Mouse (Mus musculus): ENCODE results near the gene Luc7l. TPM values are rescaled to one million over a fixed set of nuclear protein-coding genes. Genes with fewer than 3 reads are reported as not detected.

Gene Luc7l
- polyA plus RNA-seq, 1 experiment from 2014 or later: 153 TPM

DNA sequence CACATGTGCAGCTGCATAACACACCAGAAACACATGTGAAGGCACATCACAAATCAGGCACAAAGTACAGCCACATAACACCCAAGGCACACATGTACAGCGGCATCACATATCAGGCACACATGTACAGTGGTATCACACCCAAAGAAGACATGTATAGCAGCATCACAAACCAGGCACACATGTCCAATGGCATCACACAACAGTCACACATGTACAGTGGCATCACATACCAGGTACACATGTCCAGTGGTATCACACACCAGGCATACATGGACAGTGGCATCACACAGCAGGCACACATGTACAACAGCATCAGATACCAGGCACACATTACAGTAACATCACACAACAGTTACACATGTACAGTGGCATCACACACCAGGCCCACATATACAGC lies 65.7 kb downstream of the Luc7l start:
- Histone ChIP-seq H3K27ac (no peak overlapping the region), H3K9me3 (no peaks in the 10 kb centered on the region), H3K4me1 (no peaks in the 10 kb centered on the region), H3K9ac (no peak overlapping the region), H3K4me3 (no peak overlapping the region), H3K4me2 (replicated peaks) (no peak overlapping the region), H3K27me3 (peaks cover 4% of the 10 kb centered on the region), H3K36me3 (no peaks in the 10 kb centered on the region)
- 100% methylated on average over 1 of the region's 1 CpGs for WGBS
- no peak for ATAC-seq (ENCODE audit: insufficient number of reproducible peaks, insufficient read depth, low FRiP score, low TSS enrichment)

Other genes with a start within 250 kb of the Luc7l start
- gene Rab11fip3, start 183.3 kb upstream of the Luc7l start, polyA plus RNA-seq (2016; fragmentation: Nextera tagmentation; extraction: Ambion mirVana): 30.4 and 33.1 TPM in 2 replicates
- 38.5 and 39.0 TPM in 2 replicates for gene Decr2, start 162.6 kb upstream of the Luc7l start, polyA plus RNA-seq (2016; fragmentation: Nextera tagmentation; extraction: Ambion mirVana)
- gene Nme4, start 157.3 kb upstream of the Luc7l start, polyA plus RNA-seq (2016; fragmentation: Nextera tagmentation; extraction: Ambion mirVana): 122 and 128 TPM in 2 replicates
- 0.99 and 1.3 TPM in 2 replicates for gene Tmem8, start 139.6 kb upstream of the Luc7l start, polyA plus RNA-seq (2016; fragmentation: Nextera tagmentation; extraction: Ambion mirVana)
- 204 and 216 TPM in 2 replicates for gene Mrpl28, start 129.4 kb upstream of the Luc7l start, polyA plus RNA-seq (2016; fragmentation: Nextera tagmentation; extraction: Ambion mirVana)
- 15.3 and 27.8 TPM in 2 replicates for gene Axin1, start 114.2 kb upstream of the Luc7l start, polyA plus RNA-seq (2016; fragmentation: Nextera tagmentation; extraction: Ambion mirVana)
- 0.34 and 0.61 TPM in 2 replicates for gene Pdia2, start 53.8 kb upstream of the Luc7l start, polyA plus RNA-seq (2016; fragmentation: Nextera tagmentation; extraction: Ambion mirVana)
- 4.9 and 7.1 TPM in 2 replicates for gene Rgs11, start 49.9 kb upstream of the Luc7l start, polyA plus RNA-seq (2016; fragmentation: Nextera tagmentation; extraction: Ambion mirVana)
- 20.7 and 22.9 TPM in 2 replicates for gene Arhgdig, start 45.1 kb upstream of the Luc7l start, polyA plus RNA-seq (2016; fragmentation: Nextera tagmentation; extraction: Ambion mirVana)
- gene Fam234a, start 8.7 kb upstream of the Luc7l start, polyA plus RNA-seq (2016; fragmentation: Nextera tagmentation; extraction: Ambion mirVana): 37.9 and 40.8 TPM in 2 replicates
- 0.45 and 0.46 TPM in 2 replicates for gene Neurl1b, start 161.9 kb downstream of the Luc7l start, polyA plus RNA-seq (2016; fragmentation: Nextera tagmentation; extraction: Ambion mirVana)

Data from embryonic facial prominence, embryonic 12.5 days (tissue).